ENCODE assay signal across 7 mouse cellular contexts in genomic region chr13:119755681-119756471, GRCm38 (mm10). TPM values are rescaled to one million over a fixed set of nuclear protein-coding genes. Genes with fewer than 3 reads are reported as not detected.
A peak's percentile ranks its signal among the peaks of the same experiment; 100 is the strongest.
DNase-seq lines count a peak whose midpoint lies in the region; ATAC-seq and TF ChIP-seq lines count a peak whose summit lies in the region.

Gene Nim1k, minus strand, starts transcription at chr13:119755882.

- H3K36me3 ChIP-seq in embryonic facial prominence, embryonic 11.5 days (replicated peaks; ENCODE audit: control insufficient read depth, insufficient read depth, low read depth, low read length) = no peaks in the 10 kb centered on the region
- H3K36me3 ChIP-seq in limb, embryonic 11.5 days (ENCODE audit: control insufficient read depth, insufficient read depth, low read length) = no peaks in the 10 kb centered on the region
- H3K36me3 ChIP-seq in midbrain, embryonic 12.5 days = no peaks in the 10 kb centered on the region
- peaks cover 2% of the 10 kb centered on the region; the same call in 1 of the 2 replicates for H3K36me3 ChIP-seq in small intestine, adult 2 months (ENCODE audit: control insufficient read depth, insufficient read depth, low read length)

- no peak for TF ChIP-seq POLR2A in small intestine, adult 2 months (IDR thresholded peaks at IDR 0.05; ENCODE audit: low read depth, low read length)

- H3K9ac ChIP-seq in embryonic facial prominence, embryonic 11.5 days (replicated peaks; ENCODE audit: low read length) = peak within 1 kb of the TSS; percentile 60
- H3K9ac ChIP-seq in limb, embryonic 11.5 days (ENCODE audit: low read length) = peak within 1 kb of the TSS; percentile 73
- H3K9ac ChIP-seq in midbrain, embryonic 12.5 days (replicated peaks) = peak within 1 kb of the TSS; percentile 70

- no peaks in the 10 kb centered on the region for H3K4me1 ChIP-seq in embryonic facial prominence, embryonic 11.5 days (ENCODE audit: control insufficient read depth, insufficient read depth, low read length)
- 0 out of 2 replicates have a peak, but pooled peaks cover 7% of the 10 kb centered on the region for H3K4me1 ChIP-seq in limb, embryonic 11.5 days (ENCODE audit: control insufficient read depth, insufficient read depth, low read length)
- H3K4me1 ChIP-seq in midbrain, embryonic 12.5 days = peaks cover 22% of the 10 kb centered on the region
- H3K4me1 ChIP-seq in small intestine, adult 2 months (ENCODE audit: control insufficient read depth, insufficient read depth, insufficient read length, low read length) = peaks cover 11% of the 10 kb centered on the region; the same call in 1 of the 2 replicates

- TF ChIP-seq CTCF in small intestine, adult 2 months (IDR thresholded peaks at IDR 0.05; ENCODE audit: extremely low read depth, insufficient read length, insufficient replicate concordance, low read depth, low read length) = no peak

- H3K4me3 ChIP-seq in embryonic facial prominence, embryonic 11.5 days (ENCODE audit: low read depth, low read length) = peak within 1 kb of the TSS; percentile 54
- H3K4me3 ChIP-seq in limb, embryonic 11.5 days (ENCODE audit: low read depth, low read length) = peak within 1 kb of the TSS; percentile 62
- peak within 1 kb of the TSS; percentile 59 for H3K4me3 ChIP-seq in midbrain, embryonic 12.5 days
- peak within 1 kb of the TSS; percentile 65 for H3K4me3 ChIP-seq in small intestine, adult 2 months (ENCODE audit: low read depth, low read length)

- no peaks in the 10 kb centered on the region for H3K27me3 ChIP-seq in embryonic facial prominence, embryonic 11.5 days (ENCODE audit: control insufficient read depth, insufficient read depth, low read length)
- no peaks in the 10 kb centered on the region for H3K27me3 ChIP-seq in limb, embryonic 11.5 days (ENCODE audit: control insufficient read depth, insufficient read depth, low read length)
- H3K27me3 ChIP-seq in midbrain, embryonic 12.5 days = no peaks in the 10 kb centered on the region
- no peaks in the 10 kb centered on the region for H3K27me3 ChIP-seq in small intestine, adult 2 months (ENCODE audit: control insufficient read depth, insufficient read depth, low read length)

- H3K27ac ChIP-seq in embryonic facial prominence, embryonic 11.5 days (replicated peaks; ENCODE audit: low read depth, low read length) = no peak within 1 kb of the TSS
- peak within 1 kb of the TSS; percentile 36 for H3K27ac ChIP-seq in limb, embryonic 11.5 days (replicated peaks; ENCODE audit: low read depth, low read length)
- peak within 1 kb of the TSS; percentile 80 for H3K27ac ChIP-seq in midbrain, embryonic 12.5 days (replicated peaks)
- H3K27ac ChIP-seq in small intestine, adult 2 months (ENCODE audit: insufficient read depth, low read depth, low read length) = peak within 1 kb of the TSS; percentile 13; the same call in 1 of the 2 replicates

- no peaks in the 10 kb centered on the region for H3K9me3 ChIP-seq in embryonic facial prominence, embryonic 11.5 days (replicated peaks; ENCODE audit: control insufficient read depth, low read length)
- H3K9me3 ChIP-seq in limb, embryonic 11.5 days (ENCODE audit: control insufficient read depth, low read length) = no peaks in the 10 kb centered on the region
- no peaks in the 10 kb centered on the region for H3K9me3 ChIP-seq in midbrain, embryonic 12.5 days

- H3K4me2 ChIP-seq in embryonic facial prominence, embryonic 11.5 days (ENCODE audit: low read depth, low read length) = peak within 1 kb of the TSS; percentile 93
- H3K4me2 ChIP-seq in limb, embryonic 11.5 days (ENCODE audit: low read depth, severe bottlenecking) = peak within 1 kb of the TSS; percentile 98
- H3K4me2 ChIP-seq in midbrain, embryonic 12.5 days (replicated peaks) = peak within 1 kb of the TSS; percentile 94

- WGBS in embryonic facial prominence, embryonic 11.5 days = 2% methylated on average over 42 of the region's 43 CpGs
- under 1% methylated on average over 43 of the region's 43 CpGs for WGBS in limb, embryonic 11.5 days
- 1% methylated on average over 43 of the region's 43 CpGs for WGBS in midbrain, embryonic 12.5 days
- 2% methylated on average over 43 of the region's 43 CpGs for WGBS in small intestine, adult 2 months

- peak; percentile 94 for DNase-seq in adrenal gland, postnatal 14 days
- peak; percentile 82 for DNase-seq in embryonic facial prominence, embryonic 11.5 days (ENCODE audit: low spot score)
- DNase-seq in heart, adult 18-20 months = peak; percentile 90 to 92
- peak; percentile 87 for DNase-seq in kidney, adult 11 months
- peak; percentile 87 for DNase-seq in limb, embryonic 11.5 days (ENCODE audit: low spot score)

- peak; percentile 97 for ATAC-seq in embryonic facial prominence, embryonic 11.5 days (replicated peaks; ENCODE audit: insufficient number of reproducible peaks, low FRiP score, low TSS enrichment, low read depth)
- ATAC-seq in limb, embryonic 11.5 days (ENCODE audit: insufficient number of reproducible peaks, low FRiP score, low TSS enrichment, low read depth) = peak; percentile 94
- ATAC-seq in midbrain, embryonic 12.5 days (ENCODE audit: low FRiP score, low read depth) = peak; percentile 91

RNA-seq across cellular contexts. Expression of gene Nim1k, which starts in this region (rescaled TPM):
- total RNA-seq in adrenal gland, postnatal 14 days (2021) = 2.9 and 3.0 TPM in 2 replicates
- polyA plus RNA-seq in embryonic facial prominence, embryonic 11.5 days (2014; fragmentation: Nextera tagmentation; extraction: Ambion mirVana) = 1.5 and 1.6 TPM in 2 replicates
- total RNA-seq in heart, adult 18-20 months (2021) = 1 to 10 TPM in 1 of 2 experiments, under 1 TPM in 1; 0.98 to 1.4 TPM
- 1.8 and 2.0 TPM in 2 replicates for polyA plus RNA-seq in limb, embryonic 11.5 days (2014; fragmentation: Nextera tagmentation; extraction: Ambion mirVana)
- 1.7 and 2.6 TPM in 2 replicates for polyA plus RNA-seq in midbrain, embryonic 12.5 days (2016; fragmentation: Nextera tagmentation; extraction: Ambion mirVana)
- 0.05 TPM in 2 replicates for polyA plus RNA-seq in small intestine, adult 2 months (2012; rRNA removed)
